Mouse (Mus musculus) limb, embryonic 12.5 days (tissue): ENCODE results near the gene Tmem14a. TPM values are rescaled to one million over a fixed set of nuclear protein-coding genes. Genes with fewer than 3 reads are reported as not detected.
"Not testable (repeated sequence)": the region's sequence is repeated elsewhere in the genome, so short reads cannot be mapped to it uniquely, and the experiment has no call there.

Experiments
- ATAC-seq: fragments of 200-750 bp; cut with Nextera tagmentation; 2 replicates; pipeline ENCODE4 v1.8.0; 2017; ENCODE audit warnings: low read depth, moderate TSS enrichment; ENCODE audit not compliant: insufficient number of reproducible peaks, insufficient read depth, low FRiP score, low TSS enrichment
- H3K27ac ChIP-seq: fragments of 300-500 bp; sonication (generic); 2 replicates; pipeline ENCODE4 v1.5.1; 2016; ENCODE audit warnings: mild to moderate bottlenecking, moderate library complexity
- H3K27me3 ChIP-seq: fragments of 300-500 bp; sonication (generic); 2 replicates; pipeline ENCODE4 v1.6.1; 2016; ENCODE audit warnings: mild to moderate bottlenecking, moderate library complexity
- H3K36me3 ChIP-seq: fragments of 300-500 bp; sonication (generic); 2 replicates; pipeline ENCODE4 v1.6.1; 2016; ENCODE audit warnings: mild to moderate bottlenecking, moderate library complexity
- H3K4me1 ChIP-seq: fragments of 300-500 bp; sonication (generic); replicated peaks from 2 replicates; pipeline ENCODE4 v1.6.1; 2016
- H3K4me2 ChIP-seq: fragments of 300-500 bp; sonication (generic); 2 replicates; pipeline ENCODE4 v1.6.1; 2016; ENCODE audit warnings: mild to moderate bottlenecking, moderate library complexity
- H3K4me3 ChIP-seq: fragments of 300-500 bp; sonication (generic); replicated peaks from 2 replicates; pipeline ENCODE4 v1.5.1; 2016; ENCODE audit warnings: mild to moderate bottlenecking
- H3K9ac ChIP-seq: fragments of 300-500 bp; sonication (generic); replicated peaks from 2 replicates; pipeline ENCODE4 v1.6.1; 2016; ENCODE audit warnings: mild to moderate bottlenecking, moderate library complexity
- H3K9me3 ChIP-seq: fragments of 300-500 bp; sonication (generic); 2 replicates; pipeline ENCODE4 v1.6.1; 2016; ENCODE audit warnings: mild to moderate bottlenecking, moderate library complexity
- WGBS: fragments of 180-500 bp; shearing (Covaris S2); methylation state at CpG from one replicate; pipeline ENCODE4 v1.1.7; 2016; 5-methylcytosine and 5-hydroxymethylcytosine counted together
- polyA plus RNA-seq: library from polyadenylated mRNA; unstranded; fragments of >200 nt; fragmentation: Nextera tagmentation; extraction: Ambion mirVana; gene quantifications from 2 replicates; pipeline ENCODE4 v1.2.1, GENCODE M21; 2016

The Tmem14a gene
- polyA plus RNA-seq, 1 experiment from 2014 or later, result 9.1 TPM

- no peak for ATAC-seq
- WGBS, result 78% methylated on average over 4 of the region's 4 CpGs
These were observed 35.5 kb downstream of the Tmem14a start for GRCm38 (mm10) chr1:21253856-21254255.

GRCm38 (mm10) chr1:21255625-21256345 is 37.4 kb downstream of the Tmem14a start:
- ATAC-seq, result no peak
- Histone ChIP-seq H3K27ac (no peak overlapping the region), H3K36me3 (no peaks in the 10 kb centered on the region), H3K27me3 (no peaks in the 10 kb centered on the region), H3K9ac (no peak overlapping the region), H3K4me1 (no peaks in the 10 kb centered on the region), H3K9me3 (no peaks in the 10 kb centered on the region), H3K4me2 (no peak overlapping the region), H3K4me3 (no peak overlapping the region)
- WGBS, result 91% methylated on average over 7 of the region's 7 CpGs

More at GRCm38 (mm10) chr1:21253856-21254255, 35.5 kb downstream of the Tmem14a start:
- no peaks in the 10 kb centered on the region for H3K27me3 ChIP-seq
- no peaks in the 10 kb centered on the region for H3K4me1 ChIP-seq
- no peak overlapping the region for H3K9ac ChIP-seq
- H3K4me2 ChIP-seq, result no peak overlapping the region
- H3K27ac ChIP-seq, result no peak overlapping the region
- no peaks in the 10 kb centered on the region for H3K36me3 ChIP-seq
- H3K4me3 ChIP-seq, result no peak overlapping the region
- no peaks in the 10 kb centered on the region for H3K9me3 ChIP-seq

GRCm38 (mm10) chr1:21256391-21256790 is 38.0 kb downstream of the Tmem14a start:
- no peak overlapping the region for H3K4me3 ChIP-seq
- no peak for ATAC-seq
- H3K27ac ChIP-seq, result no peak overlapping the region
- no peaks in the 10 kb centered on the region for H3K27me3 ChIP-seq
- H3K36me3 ChIP-seq, result no peaks in the 10 kb centered on the region
- H3K4me2 ChIP-seq, result no peak overlapping the region
- WGBS, result 64% methylated on average over 3 of the region's 3 CpGs
- no peaks in the 10 kb centered on the region for H3K4me1 ChIP-seq
- H3K9ac ChIP-seq, result no peak overlapping the region
- no peaks in the 10 kb centered on the region for H3K9me3 ChIP-seq

- H3K36me3 ChIP-seq, result no peaks in the 10 kb centered on the region
- ATAC-seq, result no peak
- H3K9me3 ChIP-seq, result no peaks in the 10 kb centered on the region
- H3K27ac ChIP-seq, result no peak overlapping the region
- 69% methylated on average over 5 of the region's 5 CpGs for WGBS
- no peak overlapping the region for H3K9ac ChIP-seq
- H3K4me3 ChIP-seq, result no peak overlapping the region
- H3K4me2 ChIP-seq, result no peak overlapping the region
- no peaks in the 10 kb centered on the region for H3K27me3 ChIP-seq
- no peaks in the 10 kb centered on the region for H3K4me1 ChIP-seq
These were observed 38.5 kb downstream of the Tmem14a start for GRCm38 (mm10) chr1:21256871-21257270.

- 81% methylated on average over 8 of the region's 8 CpGs for WGBS
- H3K27ac ChIP-seq, H3K4me3 ChIP-seq, H3K4me1 ChIP-seq, H3K4me2 ChIP-seq, H3K9me3 ChIP-seq, H3K36me3 ChIP-seq, H3K27me3 ChIP-seq, H3K9ac ChIP-seq, ATAC-seq: not testable (repeated sequence)
These were observed 41.6 kb downstream of the Tmem14a start for GRCm38 (mm10) chr1:21259981-21260380.

GRCm38 (mm10) chr1:21262401-21262800 is 44.0 kb downstream of the Tmem14a start:
- ATAC-seq, result no peak
- H3K9me3 ChIP-seq, result no peaks in the 10 kb centered on the region
- H3K4me2 ChIP-seq, result no peak overlapping the region
- no peak overlapping the region for H3K4me3 ChIP-seq
- no peak overlapping the region for H3K9ac ChIP-seq
- no peaks in the 10 kb centered on the region for H3K36me3 ChIP-seq
- WGBS, result 93% methylated on average over 5 of the region's 5 CpGs
- H3K27me3 ChIP-seq, result no peaks in the 10 kb centered on the region
- no peak overlapping the region for H3K27ac ChIP-seq
- H3K4me1 ChIP-seq, result no peaks in the 10 kb centered on the region

- no peaks in the 10 kb centered on the region for H3K27me3 ChIP-seq
- no peaks in the 10 kb centered on the region for H3K9me3 ChIP-seq
- no peak for ATAC-seq
- no peak overlapping the region for H3K9ac ChIP-seq
- no peak overlapping the region for H3K27ac ChIP-seq
- no peaks in the 10 kb centered on the region for H3K36me3 ChIP-seq
- no peak overlapping the region for H3K4me3 ChIP-seq
- 76% methylated on average over 4 of the region's 4 CpGs for WGBS
- H3K4me2 ChIP-seq, result no peak overlapping the region
- H3K4me1 ChIP-seq, result no peaks in the 10 kb centered on the region
These were observed 45.6 kb downstream of the Tmem14a start for GRCm38 (mm10) chr1:21263986-21264385.

GRCm38 (mm10) chr1:21264747-21265146 is 46.4 kb downstream of the Tmem14a start:
- no peak overlapping the region for H3K9ac ChIP-seq
- H3K4me3 ChIP-seq, result no peak overlapping the region
- H3K36me3 ChIP-seq, result no peaks in the 10 kb centered on the region
- no peak overlapping the region for H3K4me2 ChIP-seq
- H3K27me3 ChIP-seq, result no peaks in the 10 kb centered on the region
- no peak overlapping the region for H3K27ac ChIP-seq
- H3K9me3 ChIP-seq, result no peaks in the 10 kb centered on the region
- no peaks in the 10 kb centered on the region for H3K4me1 ChIP-seq
- 81% methylated on average over 8 of the region's 8 CpGs for WGBS
- no peak for ATAC-seq

- no peak overlapping the region for H3K4me3 ChIP-seq
- H3K4me2 ChIP-seq, result no peak overlapping the region
- no peak overlapping the region for H3K27ac ChIP-seq
- no peak for ATAC-seq
- no peaks in the 10 kb centered on the region for H3K4me1 ChIP-seq
- no peaks in the 10 kb centered on the region for H3K36me3 ChIP-seq
- 82% methylated on average over 1 of the region's 1 CpGs for WGBS
- no peaks in the 10 kb centered on the region for H3K9me3 ChIP-seq
- H3K27me3 ChIP-seq, result peaks cover 3% of the 10 kb centered on the region; the same call in 1 of the 2 replicates
- no peak overlapping the region for H3K9ac ChIP-seq
These were observed 48.4 kb downstream of the Tmem14a start for GRCm38 (mm10) chr1:21266766-21267165.

- not testable (repeated sequence) for H3K9ac ChIP-seq, H3K9me3 ChIP-seq, H3K4me3 ChIP-seq, H3K27me3 ChIP-seq, H3K27ac ChIP-seq, ATAC-seq, H3K4me2 ChIP-seq, H3K36me3 ChIP-seq, H3K4me1 ChIP-seq
- WGBS, result 83% methylated on average over 6 of the region's 7 CpGs
These were observed 49.1 kb downstream of the Tmem14a start for GRCm38 (mm10) chr1:21267466-21267865.

GRCm38 (mm10) chr1:21271343-21272055 is 53.1 kb downstream of the Tmem14a start:
- peak overlapping the region; percentile 22 for H3K4me3 ChIP-seq
- H3K36me3 ChIP-seq, result no peaks in the 10 kb centered on the region
- peak; percentile 61 for ATAC-seq
- H3K9me3 ChIP-seq, result no peaks in the 10 kb centered on the region
- peak overlapping the region; percentile 53 for H3K4me2 ChIP-seq
- peaks cover 8% of the 10 kb centered on the region for H3K27me3 ChIP-seq
- H3K9ac ChIP-seq, result no peak overlapping the region
- no peak overlapping the region for H3K27ac ChIP-seq
- WGBS, result 28% methylated on average over 18 of the region's 18 CpGs
- no peaks in the 10 kb centered on the region for H3K4me1 ChIP-seq
